Mouse (Mus musculus) cerebellum, adult 18-20 months (tissue): ENCODE measurements around the gene Mcrs1.
"Not testable (repeated sequence)": the region's sequence is repeated elsewhere in the genome, so short reads cannot be mapped to it uniquely, and the experiment has no call there.

Source experiments
- DNase-seq, 2 experiments: peaks; one replicate each; pipeline ENCODE4 v3.0.0; 2021

Mcrs1 gene

GRCm38 (mm10) chr15:99251626-99252380 is at the start of gene Mcrs1:
Gene Mcrs1, minus strand, starts transcription at chr15:99251961.
- DNase-seq, result peak; percentile 97 to 98

GRCm38 (mm10) chr15:99296213-99296612 is 44.5 kb upstream of the Mcrs1 start:
- DNase-seq, result peak; percentile 25 to 32

GRCm38 (mm10) chr15:99295484-99295981 is 43.8 kb upstream of the Mcrs1 start, which contains the start of gene Fam186b:
Gene Fam186b, minus strand, starts transcription at chr15:99295888.
- DNase-seq, result peak; percentile 42 to 58

GRCm38 (mm10) chr15:99294813-99295374 is 43.1 kb upstream of the Mcrs1 start, which contains the start of gene Prpf40b:
Gene Prpf40b, plus strand, starts transcription at chr15:99295087.
- peak; percentile 88 to 96 for DNase-seq

GRCm38 (mm10) chr15:99294287-99294686 is 42.5 kb upstream of the Mcrs1 start:
- DNase-seq, result no peak

GRCm38 (mm10) chr15:99290586-99290985 is 38.8 kb upstream of the Mcrs1 start:
- no peak for DNase-seq

- DNase-seq, result no peak
These were observed 33.4 kb upstream of the Mcrs1 start for GRCm38 (mm10) chr15:99285189-99285535.

- DNase-seq, result no peak
These were observed 32.9 kb upstream of the Mcrs1 start for GRCm38 (mm10) chr15:99284527-99285188.

GRCm38 (mm10) chr15:99283456-99283855 is 31.7 kb upstream of the Mcrs1 start:
- DNase-seq, result no peak

GRCm38 (mm10) chr15:99278271-99278670 is 26.5 kb upstream of the Mcrs1 start:
- DNase-seq, result no peak

- no peak for DNase-seq
These were observed 24.3 kb upstream of the Mcrs1 start for GRCm38 (mm10) chr15:99276095-99276494.

GRCm38 (mm10) chr15:99265679-99266078 is 13.9 kb upstream of the Mcrs1 start:
- peak; percentile 71 to 73 for DNase-seq

GRCm38 (mm10) chr15:99264363-99264762 is 12.6 kb upstream of the Mcrs1 start:
- no peak for DNase-seq

GRCm38 (mm10) chr15:99262702-99263101 is 10.9 kb upstream of the Mcrs1 start:
- DNase-seq, result no peak

- peak; percentile 27 to 48 for DNase-seq
These were observed 8.0 kb upstream of the Mcrs1 start for GRCm38 (mm10) chr15:99259730-99260252.

GRCm38 (mm10) chr15:99259167-99259729 is 7.5 kb upstream of the Mcrs1 start:
- no peak for DNase-seq

GRCm38 (mm10) chr15:99255241-99255749 is 3.5 kb upstream of the Mcrs1 start:
- DNase-seq, result no peak

- no peak for DNase-seq
These were observed 2.8 kb upstream of the Mcrs1 start for GRCm38 (mm10) chr15:99254477-99255005.

- no peak for DNase-seq
These were observed 2.0 kb upstream of the Mcrs1 start for GRCm38 (mm10) chr15:99253772-99254171.

GRCm38 (mm10) chr15:99253175-99253479 is 1.4 kb upstream of the Mcrs1 start:
- DNase-seq, result not testable (repeated sequence)

GRCm38 (mm10) chr15:99252381-99253174 is 817 bp upstream of the Mcrs1 start:
- no peak for DNase-seq

- DNase-seq, result peak in 1 of 2 experiments; percentile 42
These were observed 650 bp downstream of the Mcrs1 start for GRCm38 (mm10) chr15:99251111-99251510.
